Mouse (Mus musculus): ENCODE data around the gene Serpinb1c.
"Not testable (repeated sequence)": the region's sequence is repeated elsewhere in the genome, so short reads cannot be mapped to it uniquely, and the experiment has no call there.

Serpinb1c gene

DNA sequence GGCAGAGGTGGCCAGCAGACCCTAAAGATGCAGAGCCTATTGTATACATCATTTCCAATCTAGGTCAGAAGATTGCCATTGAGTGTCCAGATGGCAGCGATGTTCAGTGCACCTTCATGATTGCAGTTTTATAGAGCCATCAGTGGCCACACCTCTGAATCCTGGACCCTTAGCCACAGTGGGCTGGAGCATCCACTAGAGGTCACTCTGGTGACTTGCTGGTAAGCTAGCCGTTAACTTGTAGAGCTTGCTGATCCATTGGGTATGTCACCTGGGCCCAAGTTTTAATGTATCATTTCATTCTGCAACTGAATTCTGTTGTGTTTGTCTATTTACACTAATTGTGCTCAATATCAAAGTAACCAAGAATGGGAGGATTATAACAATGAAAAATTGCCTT is 32.4 kb downstream of the Serpinb1c start:
- DNase-seq (ENCODE audit: low spot score) = no peak

DNA sequence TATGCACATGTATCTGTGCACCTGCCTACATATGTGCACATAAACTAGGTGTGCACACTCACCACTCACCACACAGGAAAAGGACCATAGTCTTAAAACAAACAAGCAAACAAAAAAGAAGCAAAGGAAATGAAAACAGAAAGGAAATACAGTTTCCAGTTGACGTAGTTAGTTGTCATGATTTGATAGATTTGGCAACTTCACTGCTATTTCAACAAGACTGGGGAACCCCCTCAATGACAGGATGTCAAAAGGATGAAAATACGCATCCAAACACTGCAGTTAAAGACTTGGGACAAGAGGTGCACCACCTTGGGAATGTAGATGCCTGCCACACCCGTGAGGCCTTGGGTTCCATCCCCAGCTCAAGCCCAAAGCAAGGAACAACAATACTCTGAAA is 33.5 kb downstream of the Serpinb1c start:
- not testable (repeated sequence) for DNase-seq (ENCODE audit: low spot score)

DNA sequence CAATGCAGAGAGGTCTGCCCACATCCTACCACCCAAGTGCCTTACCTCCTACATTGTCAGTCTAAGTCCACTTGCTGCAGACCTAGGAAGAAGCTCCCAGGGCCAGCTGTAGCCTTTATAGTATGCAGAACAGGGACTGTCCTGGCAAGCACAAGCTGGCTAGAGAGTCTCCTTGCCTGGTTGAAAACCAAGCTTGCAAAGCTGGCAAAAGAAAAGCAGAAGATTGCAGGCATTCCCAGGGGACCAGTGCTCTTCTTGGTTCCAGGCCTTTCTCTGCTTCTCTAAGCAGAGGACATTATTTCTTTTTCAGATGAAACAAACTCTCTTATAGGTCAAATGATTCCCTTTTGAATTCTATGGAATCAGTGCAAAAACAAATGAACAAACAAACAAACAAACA is 34.6 kb downstream of the Serpinb1c start:
- no peak for DNase-seq (ENCODE audit: low spot score)

- DNase-seq (ENCODE audit: low spot score) = no peak
Observed at GRCm38 (mm10) chr13:32860821-32861220, 37.2 kb downstream of the Serpinb1c start.

DNA sequence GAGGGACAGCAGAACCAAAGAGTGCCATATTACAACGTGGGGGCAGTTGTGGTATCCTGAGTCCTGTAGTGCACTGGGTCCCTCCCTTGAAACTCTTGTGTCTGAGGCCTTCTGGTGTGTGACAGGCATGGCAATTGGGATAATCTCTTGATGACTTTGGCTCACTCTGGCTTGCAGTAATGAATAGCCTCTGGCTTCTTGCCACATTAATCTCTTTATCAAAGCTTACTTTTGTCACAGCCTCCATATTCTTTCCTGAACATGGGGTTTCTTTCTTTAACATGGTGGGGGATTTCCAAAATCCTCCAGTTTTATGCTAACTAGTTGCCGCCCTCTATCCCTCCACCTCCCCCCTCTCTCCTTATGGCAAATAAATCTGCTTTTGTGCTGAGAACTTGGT is 44.9 kb downstream of the Serpinb1c start:
- DNase-seq (ENCODE audit: low spot score) = no peak

DNA sequence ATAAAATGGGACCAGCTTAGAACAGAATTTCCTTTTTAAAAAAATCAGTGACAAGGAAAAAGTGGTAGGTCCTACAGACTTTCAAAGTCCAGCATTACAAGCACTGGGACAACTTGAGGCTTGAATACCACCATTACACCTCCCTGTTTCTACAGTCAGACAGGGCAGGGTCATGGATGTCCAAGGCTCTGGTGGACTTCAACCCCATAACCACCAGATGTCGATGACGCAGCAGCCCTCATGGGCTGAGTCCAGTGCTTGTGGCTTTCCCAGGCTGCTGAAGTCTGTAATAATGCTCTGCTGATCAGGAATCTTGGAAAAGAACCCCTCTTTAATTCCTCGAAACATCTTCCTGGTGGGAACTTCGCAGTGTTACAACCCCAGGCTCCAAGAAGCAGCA is 45.5 kb downstream of the Serpinb1c start:
- DNase-seq (ENCODE audit: low spot score) = no peak

DNA sequence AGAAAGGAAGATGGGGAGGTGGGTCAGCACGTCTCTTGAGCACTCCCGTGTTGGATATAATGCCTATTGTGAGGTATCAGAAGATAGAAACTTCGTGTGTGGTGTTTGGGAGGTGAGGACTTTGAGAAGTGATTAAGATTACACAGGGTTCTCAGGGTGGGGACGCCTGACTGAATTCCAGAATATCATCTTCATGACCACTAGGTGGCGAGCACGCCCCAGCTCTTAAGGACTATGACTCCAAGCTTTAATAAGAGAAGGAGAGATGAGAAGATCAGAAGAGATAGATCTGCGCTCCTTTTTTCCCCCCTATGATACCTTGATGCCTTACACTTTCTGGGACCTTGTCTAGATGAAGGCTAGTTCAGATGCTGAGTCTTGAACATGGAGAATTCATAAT is 46.0 kb downstream of the Serpinb1c start:
- DNase-seq (ENCODE audit: low spot score) = peak; percentile 44

DNA sequence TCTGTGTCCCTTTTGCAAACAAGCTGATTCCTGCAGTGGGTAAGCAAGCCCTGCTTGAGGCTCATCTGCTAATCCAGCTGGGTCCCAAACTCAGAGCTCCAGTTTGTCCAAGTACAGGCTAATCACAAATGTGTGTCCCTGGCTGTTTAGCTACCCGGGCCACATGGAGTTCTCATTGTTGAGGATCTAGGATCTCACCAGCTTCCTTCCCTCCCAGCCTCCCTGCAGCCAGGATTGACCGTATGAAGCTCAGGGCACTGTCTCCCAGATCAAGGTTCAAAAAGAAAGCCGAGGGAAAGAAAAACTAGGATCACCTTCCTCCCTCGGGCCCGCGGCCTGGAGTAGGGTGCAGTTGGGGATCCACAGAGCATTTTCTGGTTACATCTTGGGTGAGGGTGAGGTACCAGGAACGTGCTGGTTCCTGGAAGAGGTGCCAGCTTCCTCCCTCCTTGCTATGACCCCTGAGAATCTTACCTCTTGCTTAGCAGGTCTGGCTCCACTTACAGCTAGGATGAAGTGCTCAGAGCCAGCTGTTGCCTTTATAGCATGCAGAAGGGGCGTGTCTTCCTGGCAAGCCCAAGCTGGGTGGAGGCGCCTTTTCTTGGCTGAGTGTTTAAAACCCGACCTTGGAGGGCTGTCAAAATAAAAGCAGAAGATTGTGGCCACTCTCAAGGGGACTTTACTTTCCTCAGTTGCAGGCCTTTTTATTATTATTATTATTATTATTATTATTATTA is 47.2 kb downstream of the Serpinb1c start, which contains the start of gene Serpinb1a:
Gene Serpinb1a, minus strand, starts transcription at position 518 of the 737 bp plus-strand sequence.
- DNase-seq (ENCODE audit: low spot score) = no peak

- no peak for DNase-seq (ENCODE audit: low spot score)
Observed at GRCm38 (mm10) chr13:32850156-32850555, 47.9 kb downstream of the Serpinb1c start.

DNA sequence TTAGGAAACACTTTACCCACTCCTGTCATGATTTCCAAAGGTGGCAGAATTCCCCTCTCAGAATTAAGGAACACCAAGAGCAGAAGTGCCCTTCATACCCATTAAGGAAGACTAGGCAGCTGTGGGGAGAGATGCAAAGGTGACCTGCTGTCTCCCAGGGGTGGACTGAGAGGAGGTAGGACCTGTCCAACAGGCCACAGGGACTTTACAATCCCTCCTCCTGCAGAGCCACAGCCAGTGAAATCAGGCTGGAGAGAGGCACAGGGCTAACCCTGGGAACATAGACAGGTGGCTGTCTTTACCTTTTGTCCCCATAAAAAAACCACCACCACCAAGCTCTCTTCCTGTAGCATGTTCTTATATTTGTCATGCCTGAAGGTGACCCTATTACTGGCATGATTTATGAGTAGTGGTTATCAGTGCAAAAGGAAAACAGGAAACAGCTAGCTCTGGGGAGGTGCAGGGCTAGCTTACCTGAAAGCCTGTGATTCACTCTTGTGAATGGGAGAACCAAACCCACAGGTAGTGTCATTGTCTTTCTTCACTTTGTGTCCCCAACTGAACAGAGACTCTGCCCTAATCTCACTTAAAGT is 48.4 kb downstream of the Serpinb1c start:
- no peak for DNase-seq (ENCODE audit: low spot score)

GRCm38 (mm10) chr13:32849092-32849491 is 48.9 kb downstream of the Serpinb1c start:
- DNase-seq (ENCODE audit: low spot score) = no peak

DNA sequence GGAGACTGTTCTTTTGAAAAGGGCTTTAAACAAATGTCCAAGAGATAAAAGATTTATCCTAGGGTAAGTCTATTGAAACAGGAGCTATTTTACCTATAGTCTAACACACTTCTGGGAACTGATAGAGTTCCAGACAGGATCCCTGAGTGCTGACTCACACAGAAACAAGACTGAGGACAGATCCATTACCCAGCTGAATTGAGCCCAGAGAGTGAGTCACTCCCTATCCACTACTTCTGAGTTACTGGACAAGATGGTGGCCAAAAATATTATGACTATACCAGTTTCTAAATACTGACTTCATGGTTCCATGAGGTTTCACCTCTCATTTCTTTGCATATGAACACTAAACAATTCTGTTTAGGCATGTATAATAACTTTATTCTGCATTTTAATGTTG is 51.8 kb downstream of the Serpinb1c start:
- no peak for DNase-seq (ENCODE audit: low spot score)

- DNase-seq (ENCODE audit: low spot score) = no peak
Observed at GRCm38 (mm10) chr13:32841349-32841748, 56.7 kb downstream of the Serpinb1c start.

GRCm38 (mm10) chr13:32839314-32839713 is 58.7 kb downstream of the Serpinb1c start:
- DNase-seq (ENCODE audit: low spot score) = no peak

GRCm38 (mm10) chr13:32834513-32834912 is 63.5 kb downstream of the Serpinb1c start:
- no peak for DNase-seq (ENCODE audit: low spot score)

- DNase-seq (ENCODE audit: low spot score) = no peak
Observed at GRCm38 (mm10) chr13:32833237-32833636, 64.8 kb downstream of the Serpinb1c start.

DNA sequence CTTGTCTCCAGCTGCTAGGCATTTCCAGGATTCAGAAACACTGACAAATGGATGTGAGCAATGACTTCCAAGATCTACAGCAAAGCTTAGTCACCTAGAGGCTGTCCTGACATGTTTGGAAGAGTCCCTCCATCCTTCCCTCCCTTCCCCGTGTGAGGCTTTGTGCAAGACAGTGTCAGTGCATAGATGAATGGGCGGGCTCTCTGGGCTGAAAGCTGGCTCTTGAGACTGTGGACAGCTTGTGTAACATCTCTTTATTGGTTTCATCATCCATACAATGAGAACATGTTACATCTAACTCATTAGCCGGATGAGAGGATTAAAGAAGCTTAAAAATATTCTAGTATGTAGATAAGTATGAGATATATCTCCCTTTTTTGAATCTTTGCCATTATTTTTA is 65.2 kb downstream of the Serpinb1c start:
- no peak for DNase-seq (ENCODE audit: low spot score)

DNA sequence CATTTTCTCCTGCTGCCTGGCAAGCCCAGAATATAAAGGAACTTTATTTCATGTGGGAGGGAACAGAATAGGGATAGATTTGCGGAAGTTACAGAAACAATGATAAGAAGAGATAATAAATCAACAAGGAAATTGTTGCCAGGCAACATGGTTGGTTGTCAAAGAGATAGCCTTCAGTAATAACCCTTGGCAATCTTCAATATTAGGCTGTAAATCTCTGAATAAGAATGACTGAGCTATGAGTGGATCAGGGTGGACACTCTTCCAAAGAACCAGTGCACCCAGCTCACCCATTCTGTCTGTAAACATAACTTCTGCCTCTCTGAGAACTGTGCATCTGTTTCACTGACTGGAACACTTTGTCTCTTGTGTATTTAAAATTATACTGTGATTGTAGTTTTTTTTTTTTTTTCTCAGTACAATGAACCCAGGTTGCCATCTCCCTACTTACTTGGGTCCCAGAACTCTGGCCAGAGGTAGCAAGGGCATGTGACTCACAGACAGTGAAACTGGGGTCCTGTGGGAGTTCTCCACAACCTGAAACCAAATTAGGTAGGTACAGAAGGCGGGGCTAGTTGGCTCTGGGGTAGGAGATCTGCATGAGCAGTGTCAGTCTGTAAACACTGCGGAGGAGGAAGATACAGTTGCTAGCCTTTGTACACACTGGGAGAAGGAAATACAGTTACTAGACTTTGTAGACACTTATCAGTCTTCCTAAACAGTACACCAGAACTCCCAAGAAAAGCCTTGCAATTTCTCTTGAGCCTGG is 66.3 kb downstream of the Serpinb1c start:
- no peak for DNase-seq (ENCODE audit: low spot score)
